Mouse (Mus musculus): ENCODE results near the gene Cyb5r4. TPM values are rescaled to one million over a fixed set of nuclear protein-coding genes. Genes with fewer than 3 reads are reported as not detected.
"Not testable (repeated sequence)": the region's sequence is repeated elsewhere in the genome, so short reads cannot be mapped to it uniquely, and the experiment has no call there.

The Cyb5r4 gene
- polyA plus RNA-seq, 1 experiment from 2014 or later: 86.6 TPM

- Histone ChIP-seq H3K4me1 (ENCODE audit: control insufficient read depth, insufficient read depth, low read length) (no peaks in the 10 kb centered on the region), H3K27ac (replicated peaks; ENCODE audit: low read depth, low read length) (no peak overlapping the region), H3K4me3 (ENCODE audit: low read depth, low read length) (no peak overlapping the region), H3K9me3 (replicated peaks; ENCODE audit: control insufficient read depth, low read length) (no peaks in the 10 kb centered on the region), H3K27me3 (ENCODE audit: control insufficient read depth, insufficient read depth, low read length) (no peaks in the 10 kb centered on the region), H3K4me2 (ENCODE audit: low read depth, low read length) (no peak overlapping the region), H3K9ac (replicated peaks; ENCODE audit: low read length) (no peak overlapping the region), H3K36me3 (replicated peaks; ENCODE audit: control insufficient read depth, insufficient read depth, low read depth, low read length) (no peaks in the 10 kb centered on the region)
- 35% methylated on average over 2 of the region's 2 CpGs for WGBS
- DNase-seq (ENCODE audit: low spot score) (peak; percentile 77), ATAC-seq (replicated peaks; ENCODE audit: insufficient number of reproducible peaks, low FRiP score, low TSS enrichment, low read depth) (peak; percentile 82)
These were observed 13.2 kb downstream of the Cyb5r4 start for GRCm38 (mm10) chr9:87034831-87035580.

GRCm38 (mm10) chr9:87049425-87049824 is 27.6 kb downstream of the Cyb5r4 start:
- no peaks in the 10 kb centered on the region for H3K4me1 ChIP-seq (ENCODE audit: control insufficient read depth, insufficient read depth, low read length)
- H3K27ac ChIP-seq (replicated peaks; ENCODE audit: low read depth, low read length): no peak overlapping the region
- ATAC-seq (replicated peaks; ENCODE audit: insufficient number of reproducible peaks, low FRiP score, low TSS enrichment, low read depth): no peak
- WGBS: 67% methylated on average over 4 of the region's 4 CpGs
- H3K9ac ChIP-seq (replicated peaks; ENCODE audit: low read length): no peak overlapping the region
- no peak overlapping the region for H3K4me3 ChIP-seq (ENCODE audit: low read depth, low read length)
- H3K9me3 ChIP-seq (replicated peaks; ENCODE audit: control insufficient read depth, low read length): no peaks in the 10 kb centered on the region
- H3K4me2 ChIP-seq (ENCODE audit: low read depth, low read length): no peak overlapping the region
- no peaks in the 10 kb centered on the region for H3K36me3 ChIP-seq (replicated peaks; ENCODE audit: control insufficient read depth, insufficient read depth, low read depth, low read length)
- no peak for DNase-seq (ENCODE audit: low spot score)
- H3K27me3 ChIP-seq (ENCODE audit: control insufficient read depth, insufficient read depth, low read length): no peaks in the 10 kb centered on the region

- Histone ChIP-seq H3K4me3 (ENCODE audit: low read depth, low read length) (no peak overlapping the region), H3K9me3 (replicated peaks; ENCODE audit: control insufficient read depth, low read length) (no peaks in the 10 kb centered on the region), H3K36me3 (replicated peaks; ENCODE audit: control insufficient read depth, insufficient read depth, low read depth, low read length) (no peaks in the 10 kb centered on the region), H3K27me3 (ENCODE audit: control insufficient read depth, insufficient read depth, low read length) (no peaks in the 10 kb centered on the region), H3K27ac (replicated peaks; ENCODE audit: low read depth, low read length) (no peak overlapping the region), H3K9ac (replicated peaks; ENCODE audit: low read length) (no peak overlapping the region), H3K4me1 (ENCODE audit: control insufficient read depth, insufficient read depth, low read length) (no peaks in the 10 kb centered on the region), H3K4me2 (ENCODE audit: low read depth, low read length) (no peak overlapping the region)
- no peak for ATAC-seq (replicated peaks; ENCODE audit: insufficient number of reproducible peaks, low FRiP score, low TSS enrichment, low read depth)
- WGBS: 90% methylated on average over 11 of the region's 11 CpGs
- no peak for DNase-seq (ENCODE audit: low spot score)
These were observed 33.9 kb downstream of the Cyb5r4 start for GRCm38 (mm10) chr9:87055547-87056235.

GRCm38 (mm10) chr9:87062337-87062736 is 40.5 kb downstream of the Cyb5r4 start:
- Histone ChIP-seq H3K4me2 (ENCODE audit: low read depth, low read length) (no peak overlapping the region), H3K9ac (replicated peaks; ENCODE audit: low read length) (no peak overlapping the region), H3K36me3 (replicated peaks; ENCODE audit: control insufficient read depth, insufficient read depth, low read depth, low read length) (no peaks in the 10 kb centered on the region), H3K27me3 (ENCODE audit: control insufficient read depth, insufficient read depth, low read length) (no peaks in the 10 kb centered on the region), H3K9me3 (replicated peaks; ENCODE audit: control insufficient read depth, low read length) (no peaks in the 10 kb centered on the region), H3K4me1 (ENCODE audit: control insufficient read depth, insufficient read depth, low read length) (no peaks in the 10 kb centered on the region), H3K27ac (replicated peaks; ENCODE audit: low read depth, low read length) (no peak overlapping the region), H3K4me3 (ENCODE audit: low read depth, low read length) (no peak overlapping the region)
- 82% methylated on average over 5 of the region's 5 CpGs for WGBS
- DNase-seq (ENCODE audit: low spot score): no peak
- ATAC-seq (replicated peaks; ENCODE audit: insufficient number of reproducible peaks, low FRiP score, low TSS enrichment, low read depth): no peak

GRCm38 (mm10) chr9:87068160-87068559 is 46.3 kb downstream of the Cyb5r4 start:
- H3K9ac ChIP-seq (replicated peaks; ENCODE audit: low read length): no peak overlapping the region
- no peak overlapping the region for H3K4me3 ChIP-seq (ENCODE audit: low read depth, low read length)
- H3K27ac ChIP-seq (replicated peaks; ENCODE audit: low read depth, low read length): no peak overlapping the region
- no peak for ATAC-seq (replicated peaks; ENCODE audit: insufficient number of reproducible peaks, low FRiP score, low TSS enrichment, low read depth)
- no peaks in the 10 kb centered on the region; the same call in 1 of the 2 replicates for H3K36me3 ChIP-seq (replicated peaks; ENCODE audit: control insufficient read depth, insufficient read depth, low read depth, low read length)
- 97% methylated on average over 1 of the region's 1 CpGs for WGBS
- no peaks in the 10 kb centered on the region for H3K27me3 ChIP-seq (ENCODE audit: control insufficient read depth, insufficient read depth, low read length)
- no peak overlapping the region for H3K4me2 ChIP-seq (ENCODE audit: low read depth, low read length)
- DNase-seq (ENCODE audit: low spot score): no peak
- no peaks in the 10 kb centered on the region for H3K4me1 ChIP-seq (ENCODE audit: control insufficient read depth, insufficient read depth, low read length)
- H3K9me3 ChIP-seq (replicated peaks; ENCODE audit: control insufficient read depth, low read length): no peaks in the 10 kb centered on the region

GRCm38 (mm10) chr9:87071566-87071965 is 49.8 kb downstream of the Cyb5r4 start:
- DNase-seq (ENCODE audit: low spot score); ATAC-seq (replicated peaks; ENCODE audit: insufficient number of reproducible peaks, low FRiP score, low TSS enrichment, low read depth); H3K4me2 ChIP-seq (ENCODE audit: low read depth, low read length); H3K27me3 ChIP-seq (ENCODE audit: control insufficient read depth, insufficient read depth, low read length); H3K9ac ChIP-seq (replicated peaks; ENCODE audit: low read length); H3K9me3 ChIP-seq (replicated peaks; ENCODE audit: control insufficient read depth, low read length); H3K4me3 ChIP-seq (ENCODE audit: low read depth, low read length); H3K36me3 ChIP-seq (replicated peaks; ENCODE audit: control insufficient read depth, insufficient read depth, low read depth, low read length); H3K27ac ChIP-seq (replicated peaks; ENCODE audit: low read depth, low read length); H3K4me1 ChIP-seq (ENCODE audit: control insufficient read depth, insufficient read depth, low read length): not testable (repeated sequence)
- WGBS: 91% methylated on average over 3 of the region's 3 CpGs

GRCm38 (mm10) chr9:87077919-87078318 is 56.1 kb downstream of the Cyb5r4 start:
- Histone ChIP-seq H3K4me1 (ENCODE audit: control insufficient read depth, insufficient read depth, low read length) (no peaks in the 10 kb centered on the region), H3K4me3 (ENCODE audit: low read depth, low read length) (no peak overlapping the region), H3K36me3 (replicated peaks; ENCODE audit: control insufficient read depth, insufficient read depth, low read depth, low read length) (no peaks in the 10 kb centered on the region), H3K4me2 (ENCODE audit: low read depth, low read length) (no peak overlapping the region), H3K9ac (replicated peaks; ENCODE audit: low read length) (no peak overlapping the region), H3K9me3 (replicated peaks; ENCODE audit: control insufficient read depth, low read length) (no peaks in the 10 kb centered on the region), H3K27me3 (ENCODE audit: control insufficient read depth, insufficient read depth, low read length) (no peaks in the 10 kb centered on the region), H3K27ac (replicated peaks; ENCODE audit: low read depth, low read length) (no peak overlapping the region)
- ATAC-seq (replicated peaks; ENCODE audit: insufficient number of reproducible peaks, low FRiP score, low TSS enrichment, low read depth) (no peak), DNase-seq (ENCODE audit: low spot score) (no peak)
- 41% methylated on average over 2 of the region's 2 CpGs for WGBS

GRCm38 (mm10) chr9:87079511-87079910 is 57.7 kb downstream of the Cyb5r4 start:
- DNase-seq (ENCODE audit: low spot score) (no peak), ATAC-seq (replicated peaks; ENCODE audit: insufficient number of reproducible peaks, low FRiP score, low TSS enrichment, low read depth) (no peak)
- Histone ChIP-seq H3K9me3 (replicated peaks; ENCODE audit: control insufficient read depth, low read length) (no peaks in the 10 kb centered on the region), H3K36me3 (replicated peaks; ENCODE audit: control insufficient read depth, insufficient read depth, low read depth, low read length) (no peaks in the 10 kb centered on the region), H3K4me3 (ENCODE audit: low read depth, low read length) (no peak overlapping the region), H3K4me2 (ENCODE audit: low read depth, low read length) (no peak overlapping the region), H3K9ac (replicated peaks; ENCODE audit: low read length) (no peak overlapping the region), H3K4me1 (ENCODE audit: control insufficient read depth, insufficient read depth, low read length) (no peaks in the 10 kb centered on the region), H3K27me3 (ENCODE audit: control insufficient read depth, insufficient read depth, low read length) (no peaks in the 10 kb centered on the region), H3K27ac (replicated peaks; ENCODE audit: low read depth, low read length) (no peak overlapping the region)
- WGBS: 71% methylated on average over 2 of the region's 2 CpGs

Measured in embryonic facial prominence, embryonic 11.5 days (tissue).